Mouse (Mus musculus): ENCODE results near the gene BC051142.

GRCm38 (mm10) chr17:34363676-34364310 is 34.8 kb upstream of the BC051142 start:
- TF ChIP-seq CTCF (IDR thresholded peaks at IDR 0.05; ENCODE audit: borderline replicate concordance, control insufficient read depth, extremely low read depth, insufficient read depth, low read length, poor library complexity) (no peak), POLR2A (IDR thresholded peaks at IDR 0.05; ENCODE audit: control insufficient read depth, extremely low read depth, insufficient read depth, low read length, poor library complexity) (no peak)
